Mouse (Mus musculus) CH12.LX (cell line): ENCODE results near the gene Rpe. TPM values are rescaled to one million over a fixed set of nuclear protein-coding genes. Genes with fewer than 3 reads are reported as not detected.

Source experiments
- DNase-seq: peaks from one replicate; pipeline ENCODE4 v3.0.0-alpha.2; 2013; ENCODE audit errors: extremely low read depth
- H3K27ac ChIP-seq: 2 replicates; pipeline ENCODE4 v1.5.1; 2012; ENCODE audit warnings: low read depth, mild to moderate bottlenecking, control low read depth, moderate library complexity; ENCODE audit not compliant: insufficient read depth
- H3K27me3 ChIP-seq: replicated peaks from 2 replicates; pipeline ENCODE3; 2012; ENCODE audit warnings: inconsistent platforms
- H3K36me3 ChIP-seq, 2 experiments: replicated peaks in 1 of 2; 2 replicates each; pipeline versions ENCODE3 to v1.6.1; 2012; ENCODE audit warnings: inconsistent platforms in 1 of 2, low read length in 1 of 2, mild to moderate bottlenecking in 1 of 2, mixed read lengths in 1 of 2, moderate library complexity in 1 of 2; ENCODE audit not compliant: control insufficient read depth in 1 of 2, insufficient read depth in 1 of 2
- H3K4me1 ChIP-seq, 2 experiments: 2 replicates each; pipeline ENCODE4 v1.6.1; 2012; ENCODE audit warnings: inconsistent platforms in 1 of 2, moderate library complexity in 1 of 2; ENCODE audit not compliant: insufficient read depth in 2 of 2, control insufficient read depth in 1 of 2
- H3K4me2 ChIP-seq: 2 replicates; pipeline ENCODE4 v1.6.1; 2012; ENCODE audit warnings: low read depth, mild to moderate bottlenecking, control low read depth; ENCODE audit not compliant: poor library complexity, insufficient read depth, severe bottlenecking
- H3K4me3 ChIP-seq, 3 experiments: fragments of 150-350 bp in 1 of 3; sonication (generic) in 1 of 3; replicated peaks in 1 of 3; 2 replicates each; pipeline versions ENCODE3 to v1.5.1; 2011 to 2012; ENCODE audit warnings: low read depth in 2 of 3, low read length in 2 of 3, mild to moderate bottlenecking in 2 of 3, moderate library complexity in 2 of 3, control low read depth in 1 of 3, improper control_type of control experiment in 1 of 3, inconsistent platforms in 1 of 3, mixed read lengths in 1 of 3; ENCODE audit not compliant: poor library complexity in 1 of 3
- H3K79me2 ChIP-seq: replicated peaks from 2 replicates; pipeline ENCODE4 v1.6.1; 2012; ENCODE audit warnings: mild to moderate bottlenecking, moderate library complexity; ENCODE audit not compliant: control insufficient read depth, poor library complexity, insufficient read depth, severe bottlenecking; ENCODE audit errors: extremely low read depth
- H3K9ac ChIP-seq: 2 replicates; pipeline ENCODE4 v1.6.1; 2012; ENCODE audit warnings: low read depth, mild to moderate bottlenecking, control low read depth, moderate library complexity; ENCODE audit not compliant: insufficient read depth
- H3K9me3 ChIP-seq: replicated peaks from 2 replicates; pipeline ENCODE3; 2012; ENCODE audit warnings: low read length, inconsistent platforms, mixed read lengths
- BHLHE40 ChIP-seq: IDR thresholded peaks from 2 replicates; pipeline ENCODE4 v1.6.1; 2011; ENCODE audit warnings: mild to moderate bottlenecking, low read depth, low read length, improper control_type of control experiment
- CHD2 ChIP-seq: IDR thresholded peaks from 2 replicates; pipeline ENCODE4 v1.6.1; 2011; ENCODE audit warnings: low read length, improper control_type of control experiment
- CTCF ChIP-seq, 2 experiments: IDR thresholded peaks in 1 of 2; conservative IDR thresholded peaks in 1 of 2; 2 replicates each; pipeline ENCODE4 v1.5.1; 2011 to 2012; ENCODE audit warnings: low read depth in 2 of 2, low read length in 2 of 2, improper control_type of control experiment in 1 of 2, inconsistent platforms in 1 of 2, mild to moderate bottlenecking in 1 of 2, moderate library complexity in 1 of 2
- E2F4 ChIP-seq: IDR thresholded peaks from 2 replicates; pipeline ENCODE4 v1.6.1; 2011; ENCODE audit warnings: low read depth, low read length, improper control_type of control experiment; ENCODE audit not compliant: insufficient replicate concordance
- EP300 ChIP-seq: IDR thresholded peaks from 2 replicates; pipeline ENCODE4 v1.6.1; 2011; ENCODE audit warnings: low read length, improper control_type of control experiment
- GABPA ChIP-seq: IDR thresholded peaks from 2 replicates; pipeline ENCODE4 v1.6.1; 2012; ENCODE audit warnings: low read depth, low read length, improper control_type of control experiment, inconsistent platforms; ENCODE audit not compliant: insufficient replicate concordance
- IRF4 ChIP-seq: IDR thresholded peaks from 2 replicates; pipeline ENCODE4 v1.6.1; 2014; ENCODE audit warnings: low read depth, mild to moderate bottlenecking, inconsistent platforms, low read length, improper control_type of control experiment
- JUN ChIP-seq: IDR thresholded peaks from 2 replicates; pipeline ENCODE4 v1.6.1; 2011; ENCODE audit warnings: low read depth, mild to moderate bottlenecking, low read length, improper control_type of control experiment, moderate library complexity; ENCODE audit not compliant: insufficient read depth
- KAT2A ChIP-seq: IDR thresholded peaks from 2 replicates; pipeline ENCODE4 v1.6.1; 2012; ENCODE audit warnings: low read length, improper control_type of control experiment, inconsistent platforms; ENCODE audit not compliant: insufficient replicate concordance
- MAFK ChIP-seq: IDR thresholded peaks from 2 replicates; pipeline ENCODE4 v1.6.1; 2011; ENCODE audit warnings: low read length, improper control_type of control experiment; ENCODE audit not compliant: insufficient replicate concordance
- MAZ ChIP-seq: IDR thresholded peaks from 2 replicates; pipeline ENCODE4 v1.6.1; 2012; ENCODE audit warnings: low read depth, mild to moderate bottlenecking, inconsistent platforms, low read length, improper control_type of control experiment, moderate library complexity
- MXI1 ChIP-seq: IDR thresholded peaks from 2 replicates; pipeline ENCODE4 v1.6.1; 2011; ENCODE audit warnings: mild to moderate bottlenecking, low read depth, low read length, improper control_type of control experiment
- MYC ChIP-seq: IDR thresholded peaks from 2 replicates; pipeline ENCODE4 v1.6.1; 2011; ENCODE audit warnings: low read depth, mild to moderate bottlenecking, improper control_type of control experiment, low read length
- NELFE ChIP-seq: IDR thresholded peaks from 2 replicates; pipeline ENCODE4 v1.6.1; 2011; ENCODE audit warnings: low read depth, low read length, improper control_type of control experiment
- POLR2AphosphoS2 ChIP-seq: IDR thresholded peaks from 2 replicates; pipeline ENCODE4 v1.6.1; 2011; ENCODE audit warnings: low read depth, low read length, improper control_type of control experiment
- RAD21 ChIP-seq: IDR thresholded peaks from 2 replicates; pipeline ENCODE4 v1.6.1; 2011; ENCODE audit warnings: low read depth, mild to moderate bottlenecking, low read length, improper control_type of control experiment, moderate library complexity
- RCOR1 ChIP-seq: conservative IDR thresholded peaks from 2 replicates; pipeline ENCODE4 v1.6.1; 2012; ENCODE audit warnings: low read depth, mild to moderate bottlenecking, inconsistent platforms, low read length, improper control_type of control experiment
- SIN3A ChIP-seq: IDR thresholded peaks from 2 replicates; pipeline ENCODE4 v1.6.1; 2012; ENCODE audit warnings: low read length, improper control_type of control experiment, inconsistent platforms
- SMC3 ChIP-seq: IDR thresholded peaks from 2 replicates; pipeline ENCODE4 v1.6.1; 2011; ENCODE audit warnings: low read depth, low read length, improper control_type of control experiment
- TCF12 ChIP-seq: IDR thresholded peaks from 2 replicates; pipeline ENCODE4 v1.6.1; 2014; ENCODE audit warnings: low read depth, mild to moderate bottlenecking, inconsistent platforms, low read length, improper control_type of control experiment
- UBTF ChIP-seq: IDR thresholded peaks from 2 replicates; pipeline ENCODE4 v1.6.1; 2012; ENCODE audit warnings: low read depth, mild to moderate bottlenecking, inconsistent platforms, low read length, improper control_type of control experiment, moderate library complexity
- USF1 ChIP-seq: IDR thresholded peaks from 2 replicates; pipeline ENCODE4 v1.6.1; 2014; ENCODE audit warnings: low read depth, mild to moderate bottlenecking, inconsistent platforms, low read length, improper control_type of control experiment
- USF2 ChIP-seq: conservative IDR thresholded peaks from 2 replicates; pipeline ENCODE4 v1.6.1; 2011; ENCODE audit warnings: low read depth, low read length, improper control_type of control experiment
- ZC3H11A ChIP-seq: IDR thresholded peaks from 2 replicates; pipeline ENCODE4 v1.6.1; 2012; ENCODE audit warnings: low read depth, mild to moderate bottlenecking, inconsistent platforms, low read length, improper control_type of control experiment
- ZMIZ1 ChIP-seq: IDR thresholded peaks from 2 replicates; pipeline ENCODE4 v1.6.1; 2012; ENCODE audit warnings: low read depth, mild to moderate bottlenecking, inconsistent platforms, low read length, improper control_type of control experiment
- ZNF384 ChIP-seq: IDR thresholded peaks from 2 replicates; pipeline ENCODE4 v1.6.1; 2012; ENCODE audit warnings: low read depth, low read length, improper control_type of control experiment, inconsistent platforms
- dilution Hi-C: fragments of 300-500 bp; cut with MboI; formaldehyde crosslinking; loops from 2 replicates; pipeline ENCODE4 v1.14.3; 2020; ENCODE audit warnings: low sequenced_read_pairs; ENCODE audit not compliant: extremely low pct_unique_long_range_greater_than_20kb, extremely low pct_ligation_motif_present
- in situ Hi-C: fragments of 300-500 bp; cut with MboI; formaldehyde crosslinking; loops from 3 replicates; pipeline ENCODE4 v1.14.3; 2019; ENCODE audit warnings: low sequenced_read_pairs, low pct_ligation_motif_present, low pct_unique_long_range_greater_than_20kb, mixed read lengths
- polyA plus RNA-seq: library from polyadenylated mRNA; unstranded; fragments of >175 nt; gene quantifications from 2 replicates; pipeline ENCODE4 v1.2.1, GENCODE M21; 2012; ENCODE audit warnings: low read depth; ENCODE audit not compliant: insufficient read length
- total RNA-seq, 2 experiments: library from RNA; depleted of rRNA; stranded (reverse); fragments of 300-350 nt in 1 of 2; fragments of >200 nt in 1 of 2; gene quantifications; 2 replicates each; pipeline ENCODE4 v1.2.3; 2012 to 2014

The Rpe gene
- total and polyA plus RNA-seq, 3 experiments: 40.0 to 67.5 (median 48.6) TPM

- no peak for DNase-seq
- no peak for TF ChIP-seq RCOR1
- TF ChIP-seq POLR2AphosphoS2: no peak
- TF ChIP-seq MXI1: no peak
- TF ChIP-seq MYC: no peak
- no peak for TF ChIP-seq E2F4
- no peak for TF ChIP-seq UBTF
- TF ChIP-seq IRF4: no peak
- TF ChIP-seq CTCF (conservative IDR thresholded peaks at IDR 0.05 in 1 of 2, IDR thresholded peaks at IDR 0.05 in 1 of 2; ENCODE audit: low read depth in 2 of 2, low read length in 2 of 2): no peak
- no peak for TF ChIP-seq NELFE
- no peak for TF ChIP-seq MAZ
- TF ChIP-seq GABPA: no peak
- no peak for TF ChIP-seq ZNF384
- no peak for TF ChIP-seq TCF12
- TF ChIP-seq USF1: no peak
- TF ChIP-seq ZMIZ1: no peak
- no peak for TF ChIP-seq MAFK
- TF ChIP-seq EP300: no peak
- Histone ChIP-seq H3K4me2 (no peak overlapping the region), H3K9ac (no peak overlapping the region), H3K27me3 (no peaks in the 10 kb centered on the region), H3K4me1 (no peaks in the 10 kb centered on the region), H3K27ac (no peak overlapping the region), H3K79me2 (no peaks in the 10 kb centered on the region), H3K4me3 (no peak overlapping the region), H3K9me3 (no peaks in the 10 kb centered on the region), H3K36me3 (no peaks in the 10 kb centered on the region)
- in situ Hi-C loops (no loop called here), dilution Hi-C loops (no loop called here)
Observed at GRCm38 (mm10) chr1:66655119-66655746, 45.4 kb upstream of the Rpe start.

- no peaks in the 10 kb centered on the region for H3K4me1 ChIP-seq
- no peak overlapping the region for H3K9ac ChIP-seq
- peak; percentile 31 for DNase-seq
- no peak overlapping the region for H3K27ac ChIP-seq
- H3K27me3 ChIP-seq: no peaks in the 10 kb centered on the region
- no peak overlapping the region for H3K4me2 ChIP-seq
- TF ChIP-seq KAT2A (no peak), ZC3H11A (no peak; the same call in 1 of the 2 replicates), JUN (no peak), TCF12 (no peak), CTCF (conservative IDR thresholded peaks at IDR 0.05 in 1 of 2, IDR thresholded peaks at IDR 0.05 in 1 of 2; ENCODE audit: low read depth in 2 of 2, low read length in 2 of 2) (peak in 1 of 2 experiments; percentile 74; a peak in 2 of 4 replicates), USF2 (no peak), IRF4 (no peak), BHLHE40 (no peak), SIN3A (no peak), RAD21 (peak; percentile 87), SMC3 (peak; percentile 60), E2F4 (no peak), CHD2 (no peak)
- no peaks in the 10 kb centered on the region for H3K9me3 ChIP-seq
- dilution Hi-C loops: no loop called here
- H3K79me2 ChIP-seq: no peaks in the 10 kb centered on the region
- H3K4me3 ChIP-seq: no peak overlapping the region
- in situ Hi-C loops: no loop called here
- H3K36me3 ChIP-seq: no peaks in the 10 kb centered on the region
Observed at GRCm38 (mm10) chr1:66655747-66656119, 44.9 kb upstream of the Rpe start.
